Mouse (Mus musculus) midbrain, embryonic 15.5 days (tissue): ENCODE data around the gene Grid2. TPM values are rescaled to one million over a fixed set of nuclear protein-coding genes. Genes with fewer than 3 reads are reported as not detected.

Source experiments
- ATAC-seq: fragments of 200-750 bp; cut with Nextera tagmentation; replicated peaks from 2 replicates; pipeline ENCODE4 v1.8.0; 2017; ENCODE audit warnings: moderate TSS enrichment
- H3K27ac ChIP-seq: fragments of 300-500 bp; sonication (generic); 2 replicates; pipeline ENCODE4 v1.5.1; 2015; ENCODE audit warnings: mild to moderate bottlenecking, inconsistent platforms
- H3K27me3 ChIP-seq: fragments of 300-500 bp; sonication (generic); replicated peaks from 2 replicates; pipeline ENCODE4 v1.6.1; 2015; ENCODE audit warnings: inconsistent platforms
- H3K36me3 ChIP-seq: fragments of 300-500 bp; sonication (generic); replicated peaks from 2 replicates; pipeline ENCODE4 v1.6.1; 2015; ENCODE audit warnings: inconsistent platforms
- H3K4me1 ChIP-seq: fragments of 300-500 bp; sonication (generic); 2 replicates; pipeline ENCODE4 v1.6.1; 2015; ENCODE audit warnings: inconsistent platforms
- H3K4me2 ChIP-seq: fragments of 300-500 bp; sonication (generic); 2 replicates; pipeline ENCODE4 v1.6.1; 2015; ENCODE audit warnings: inconsistent platforms, mild to moderate bottlenecking, moderate library complexity
- H3K4me3 ChIP-seq: fragments of 300-500 bp; sonication (generic); 2 replicates; pipeline ENCODE4 v1.5.1; 2015; ENCODE audit warnings: mild to moderate bottlenecking, inconsistent platforms
- H3K9ac ChIP-seq: fragments of 300-500 bp; sonication (generic); 2 replicates; pipeline ENCODE4 v1.6.1; 2015; ENCODE audit warnings: mild to moderate bottlenecking, inconsistent platforms
- H3K9me3 ChIP-seq: fragments of 300-500 bp; sonication (generic); 2 replicates; pipeline ENCODE4 v1.6.1; 2016; ENCODE audit warnings: inconsistent platforms
- WGBS: fragments of 180-500 bp; shearing (Covaris S2); methylation state at CpG from one replicate; pipeline ENCODE4 v1.1.7; 2015; ENCODE audit warnings: mixed read lengths; 5-methylcytosine and 5-hydroxymethylcytosine counted together
- polyA plus RNA-seq: library from polyadenylated mRNA; unstranded; fragments of >200 nt; fragmentation: Nextera tagmentation; extraction: Ambion mirVana; gene quantifications from 2 replicates; pipeline ENCODE4 v1.2.1, GENCODE M21; 2015

Grid2 gene
- polyA plus RNA-seq, 1 experiment from 2014 or later: 14.1 TPM

GRCm38 (mm10) chr6:64678815-64679214 lies 1423.1 kb downstream of the Grid2 start:
- no peaks in the 10 kb centered on the region for H3K36me3 ChIP-seq
- H3K9ac ChIP-seq: no peak overlapping the region
- no peaks in the 10 kb centered on the region for H3K4me1 ChIP-seq
- no peak overlapping the region for H3K27ac ChIP-seq
- no peaks in the 10 kb centered on the region for H3K9me3 ChIP-seq
- no peaks in the 10 kb centered on the region for H3K27me3 ChIP-seq
- WGBS: 88% methylated on average over 1 of the region's 1 CpGs
- no peak overlapping the region for H3K4me2 ChIP-seq
- no peak for ATAC-seq
- H3K4me3 ChIP-seq: no peak overlapping the region

DNA sequence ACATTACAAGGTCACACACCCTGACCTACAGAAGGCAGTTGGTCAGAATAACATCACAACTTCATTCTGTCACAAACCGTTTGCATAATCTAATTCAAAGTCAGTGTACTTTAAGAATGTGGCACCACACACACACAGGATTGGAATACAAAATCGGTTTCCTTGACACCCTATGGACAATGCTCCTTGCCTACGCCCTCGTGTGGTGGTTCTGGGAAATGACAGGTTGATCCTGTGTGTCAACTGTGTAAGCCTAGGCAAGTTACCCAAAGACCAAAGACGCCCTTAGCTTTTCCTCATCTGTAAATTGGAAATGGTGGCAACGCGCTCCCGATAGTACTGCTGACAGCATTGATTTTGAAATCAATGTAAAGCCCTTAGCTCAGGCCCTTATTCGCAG lies 1428.3 kb downstream of the Grid2 start:
- no peak overlapping the region for H3K27ac ChIP-seq
- peaks cover 27% of the 10 kb centered on the region for H3K27me3 ChIP-seq
- no peaks in the 10 kb centered on the region for H3K9me3 ChIP-seq
- peak; percentile 57 for ATAC-seq
- H3K4me2 ChIP-seq: no peak overlapping the region
- no peaks in the 10 kb centered on the region for H3K36me3 ChIP-seq
- H3K9ac ChIP-seq: no peak overlapping the region
- H3K4me1 ChIP-seq: peaks cover 10% of the 10 kb centered on the region
- H3K4me3 ChIP-seq: no peak overlapping the region
- WGBS: 33% methylated on average over 9 of the region's 9 CpGs

GRCm38 (mm10) chr6:64684973-64685372 lies 1429.3 kb downstream of the Grid2 start:
- Histone ChIP-seq H3K27me3 (peaks cover 30% of the 10 kb centered on the region), H3K4me1 (peaks cover 10% of the 10 kb centered on the region), H3K9me3 (no peaks in the 10 kb centered on the region), H3K4me2 (peak overlapping the region; percentile 36; the same call in 1 of the 2 replicates), H3K9ac (no peak overlapping the region), H3K27ac (no peak overlapping the region), H3K4me3 (no peak overlapping the region), H3K36me3 (no peaks in the 10 kb centered on the region)
- ATAC-seq: peak; percentile 57; the same call in 1 of the 2 replicates
- WGBS: 3% methylated on average over 4 of the region's 5 CpGs

DNA sequence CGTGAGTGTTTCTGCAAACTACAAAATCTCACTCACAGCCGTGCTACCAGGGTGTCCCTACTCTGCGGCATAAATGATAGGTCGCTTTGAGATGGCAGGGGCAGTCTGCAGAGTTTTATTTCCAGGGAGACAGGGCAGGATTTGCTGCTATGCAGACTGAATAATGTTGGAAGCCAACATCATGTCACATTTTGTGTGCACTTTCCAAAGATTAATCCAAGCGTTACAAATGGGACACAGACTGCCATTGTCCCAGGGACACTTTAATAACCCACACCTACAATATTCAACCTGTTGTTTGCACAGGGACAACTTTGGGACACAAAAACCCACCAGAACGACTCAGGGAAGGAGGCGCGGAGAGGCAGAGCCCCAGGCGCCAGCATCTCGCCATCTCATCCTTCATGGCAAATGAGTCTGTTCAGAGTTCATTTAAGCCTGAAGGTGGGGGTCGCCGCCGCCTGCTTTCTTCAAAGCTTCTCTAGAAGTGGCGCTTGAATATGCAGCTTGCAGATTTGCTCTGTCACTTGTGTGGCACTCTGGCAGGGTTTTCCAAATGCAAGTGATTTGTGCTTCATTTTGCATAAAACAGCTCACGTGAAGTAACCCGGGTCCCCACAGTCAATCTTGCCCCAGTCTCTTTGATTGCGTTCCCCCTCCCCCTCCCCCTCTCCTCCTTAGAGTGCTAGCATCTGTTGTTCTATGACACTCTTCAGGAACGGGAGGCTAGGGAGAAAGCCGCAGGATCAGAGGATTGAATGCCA lies 1432.7 kb downstream of the Grid2 start:
- 3% methylated on average over 19 of the region's 19 CpGs for WGBS
- H3K36me3 ChIP-seq: no peaks in the 10 kb centered on the region
- peak; percentile 38; the same call in 1 of the 2 replicates for ATAC-seq
- peaks cover 32% of the 10 kb centered on the region for H3K27me3 ChIP-seq
- peaks cover 10% of the 10 kb centered on the region for H3K4me1 ChIP-seq
- H3K4me2 ChIP-seq: peak overlapping the region; percentile 47
- H3K9ac ChIP-seq: peak overlapping the region; percentile 21; the same call in 1 of the 2 replicates
- peak overlapping the region; percentile 17 for H3K4me3 ChIP-seq
- no peak overlapping the region for H3K27ac ChIP-seq
- no peaks in the 10 kb centered on the region for H3K9me3 ChIP-seq

DNA sequence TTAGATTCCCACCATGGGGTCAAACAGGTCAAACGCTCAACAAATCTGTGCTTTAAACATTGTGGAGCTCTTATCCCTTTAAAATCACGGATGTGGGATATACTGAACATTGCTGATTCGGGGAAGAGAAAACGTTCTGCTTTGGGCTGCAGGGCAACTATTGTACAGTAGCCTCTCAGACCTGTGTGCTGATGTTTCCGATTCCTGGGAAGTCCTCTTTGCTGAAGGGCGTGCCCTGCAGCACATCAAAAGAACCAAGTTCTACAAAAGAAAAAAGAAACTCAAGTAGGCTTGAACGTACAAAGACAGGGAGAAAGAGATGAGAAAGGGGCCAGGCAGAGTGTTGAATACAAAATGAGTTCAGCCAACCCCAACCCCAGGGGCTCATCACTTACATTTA lies 1439.0 kb downstream of the Grid2 start:
- WGBS: 18% methylated on average over 7 of the region's 7 CpGs
- Histone ChIP-seq H3K9me3 (no peaks in the 10 kb centered on the region), H3K4me3 (no peak overlapping the region), H3K27me3 (peaks cover 11% of the 10 kb centered on the region; the same call in 1 of the 2 replicates), H3K9ac (no peak overlapping the region), H3K4me2 (no peak overlapping the region), H3K4me1 (no peaks in the 10 kb centered on the region), H3K27ac (no peak overlapping the region), H3K36me3 (no peaks in the 10 kb centered on the region)
- peak; percentile 63; the same call in 1 of the 2 replicates for ATAC-seq

- Histone ChIP-seq H3K27ac (no peak overlapping the region), H3K27me3 (no peaks in the 10 kb centered on the region), H3K4me1 (no peaks in the 10 kb centered on the region), H3K4me3 (no peak overlapping the region), H3K36me3 (no peaks in the 10 kb centered on the region), H3K9ac (no peak overlapping the region), H3K4me2 (no peak overlapping the region), H3K9me3 (no peaks in the 10 kb centered on the region)
- 88% methylated on average over 2 of the region's 2 CpGs for WGBS
- ATAC-seq: no peak
These were observed 1448.0 kb downstream of the Grid2 start for GRCm38 (mm10) chr6:64703659-64704058.

- H3K4me2 ChIP-seq: peak overlapping the region; percentile 57
- no peak overlapping the region for H3K9ac ChIP-seq
- H3K27ac ChIP-seq: no peak overlapping the region
- peak overlapping the region; percentile 32 for H3K4me3 ChIP-seq
- H3K27me3 ChIP-seq: peaks cover 53% of the 10 kb centered on the region
- H3K36me3 ChIP-seq: no peaks in the 10 kb centered on the region
- no peaks in the 10 kb centered on the region for H3K9me3 ChIP-seq
- ATAC-seq: 0 out of 2 replicates have a peak, but pooled peaks have one; percentile 15
- under 1% methylated on average over 29 of the region's 29 CpGs for WGBS
- peaks cover 27% of the 10 kb centered on the region for H3K4me1 ChIP-seq
These were observed 1472.2 kb downstream of the Grid2 start for GRCm38 (mm10) chr6:64727751-64728403.

- H3K27me3 ChIP-seq: peaks cover 57% of the 10 kb centered on the region
- H3K9me3 ChIP-seq: no peaks in the 10 kb centered on the region
- peak; percentile 66 for ATAC-seq
- no peaks in the 10 kb centered on the region for H3K36me3 ChIP-seq
- peak within 1 kb of the TSS; percentile 32 for H3K4me3 ChIP-seq
- H3K27ac ChIP-seq: no peak within 1 kb of the TSS
- peaks cover 27% of the 10 kb centered on the region for H3K4me1 ChIP-seq
- H3K9ac ChIP-seq: no peak within 1 kb of the TSS
- peak within 1 kb of the TSS; percentile 57 for H3K4me2 ChIP-seq
- under 1% methylated on average over 34 of the region's 34 CpGs for WGBS
These were observed 1473.0 kb downstream of the Grid2 start, which contains the start of gene Atoh1 for GRCm38 (mm10) chr6:64728499-64729198. Atoh1 (plus strand) TSS chr6:64729125.

- Histone ChIP-seq H3K4me2 (peak overlapping the region; percentile 57), H3K27me3 (peaks cover 63% of the 10 kb centered on the region), H3K9me3 (no peaks in the 10 kb centered on the region), H3K4me3 (peak overlapping the region; percentile 32), H3K27ac (no peak overlapping the region), H3K36me3 (no peaks in the 10 kb centered on the region), H3K9ac (no peak overlapping the region), H3K4me1 (peaks cover 33% of the 10 kb centered on the region)
- ATAC-seq: peak; percentile 76
- under 1% methylated on average over 53 of the region's 53 CpGs for WGBS
These were observed 1473.7 kb downstream of the Grid2 start for GRCm38 (mm10) chr6:64729231-64730011.

- H3K4me1 ChIP-seq: peaks cover 39% of the 10 kb centered on the region
- no peak overlapping the region for H3K9ac ChIP-seq
- H3K4me2 ChIP-seq: peak overlapping the region; percentile 57
- peaks cover 67% of the 10 kb centered on the region for H3K27me3 ChIP-seq
- no peak overlapping the region for H3K27ac ChIP-seq
- H3K4me3 ChIP-seq: peak overlapping the region; percentile 32
- H3K36me3 ChIP-seq: no peaks in the 10 kb centered on the region
- ATAC-seq: peak; percentile 11
- WGBS: 1% methylated on average over 19 of the region's 19 CpGs
- no peaks in the 10 kb centered on the region for H3K9me3 ChIP-seq
These were observed 1474.4 kb downstream of the Grid2 start for GRCm38 (mm10) chr6:64730030-64730429.

GRCm38 (mm10) chr6:64730506-64731020 lies 1474.9 kb downstream of the Grid2 start:
- 3% methylated on average over 14 of the region's 14 CpGs for WGBS
- peaks cover 39% of the 10 kb centered on the region for H3K4me1 ChIP-seq
- peaks cover 73% of the 10 kb centered on the region for H3K27me3 ChIP-seq
- H3K27ac ChIP-seq: no peak overlapping the region
- H3K9ac ChIP-seq: no peak overlapping the region
- no peaks in the 10 kb centered on the region for H3K9me3 ChIP-seq
- ATAC-seq: no peak
- no peak overlapping the region; the same call in 1 of the 2 replicates for H3K4me3 ChIP-seq
- no peaks in the 10 kb centered on the region for H3K36me3 ChIP-seq
- H3K4me2 ChIP-seq: peak overlapping the region; percentile 57; the same call in 1 of the 2 replicates
